Mouse (Mus musculus) limb, embryonic 12.5 days (tissue): ENCODE measurements around the gene Wfikkn1. TPM values are rescaled to one million over a fixed set of nuclear protein-coding genes. Genes with fewer than 3 reads are reported as not detected.

Experiments
- ATAC-seq: fragments of 200-750 bp; cut with Nextera tagmentation; 2 replicates; pipeline ENCODE4 v1.8.0; 2017; ENCODE audit warnings: low read depth, moderate TSS enrichment; ENCODE audit not compliant: insufficient number of reproducible peaks, insufficient read depth, low FRiP score, low TSS enrichment
- H3K27ac ChIP-seq: fragments of 300-500 bp; sonication (generic); 2 replicates; pipeline ENCODE4 v1.5.1; 2016; ENCODE audit warnings: mild to moderate bottlenecking, moderate library complexity
- H3K27me3 ChIP-seq: fragments of 300-500 bp; sonication (generic); 2 replicates; pipeline ENCODE4 v1.6.1; 2016; ENCODE audit warnings: mild to moderate bottlenecking, moderate library complexity
- H3K36me3 ChIP-seq: fragments of 300-500 bp; sonication (generic); 2 replicates; pipeline ENCODE4 v1.6.1; 2016; ENCODE audit warnings: mild to moderate bottlenecking, moderate library complexity
- H3K4me1 ChIP-seq: fragments of 300-500 bp; sonication (generic); replicated peaks from 2 replicates; pipeline ENCODE4 v1.6.1; 2016
- H3K4me2 ChIP-seq: fragments of 300-500 bp; sonication (generic); 2 replicates; pipeline ENCODE4 v1.6.1; 2016; ENCODE audit warnings: mild to moderate bottlenecking, moderate library complexity
- H3K4me3 ChIP-seq: fragments of 300-500 bp; sonication (generic); replicated peaks from 2 replicates; pipeline ENCODE4 v1.5.1; 2016; ENCODE audit warnings: mild to moderate bottlenecking
- H3K9ac ChIP-seq: fragments of 300-500 bp; sonication (generic); replicated peaks from 2 replicates; pipeline ENCODE4 v1.6.1; 2016; ENCODE audit warnings: mild to moderate bottlenecking, moderate library complexity
- H3K9me3 ChIP-seq: fragments of 300-500 bp; sonication (generic); 2 replicates; pipeline ENCODE4 v1.6.1; 2016; ENCODE audit warnings: mild to moderate bottlenecking, moderate library complexity
- WGBS: fragments of 180-500 bp; shearing (Covaris S2); methylation state at CpG from one replicate; pipeline ENCODE4 v1.1.7; 2016; 5-methylcytosine and 5-hydroxymethylcytosine counted together
- polyA plus RNA-seq: library from polyadenylated mRNA; unstranded; fragments of >200 nt; fragmentation: Nextera tagmentation; extraction: Ambion mirVana; gene quantifications from 2 replicates; pipeline ENCODE4 v1.2.1, GENCODE M21; 2016

The Wfikkn1 gene
- polyA plus RNA-seq, 1 experiment from 2014 or later, result 0.54 TPM

DNA sequence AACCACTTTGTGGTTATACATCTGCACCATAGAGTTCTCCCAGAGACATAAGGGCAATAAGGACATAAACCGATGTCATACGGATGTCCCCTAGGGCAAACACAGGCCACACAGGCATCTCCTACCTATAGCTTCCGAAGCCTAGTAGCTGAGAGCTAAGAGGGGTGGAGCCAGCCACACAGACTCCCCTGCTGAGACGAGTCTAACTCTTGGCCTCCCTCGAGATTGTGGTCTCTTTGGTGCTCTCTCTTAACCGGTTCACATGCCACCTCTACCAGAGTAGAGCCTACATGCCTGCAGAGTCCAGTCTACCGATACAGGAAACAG, 13.2 kb downstream of the Wfikkn1 start:
- no peaks in the 10 kb centered on the region for H3K36me3 ChIP-seq
- ATAC-seq, result no peak
- 10% methylated on average over 7 of the region's 7 CpGs for WGBS
- H3K4me1 ChIP-seq, result peaks cover 17% of the 10 kb centered on the region
- no peak overlapping the region for H3K9ac ChIP-seq
- no peaks in the 10 kb centered on the region for H3K27me3 ChIP-seq
- H3K27ac ChIP-seq, result no peak overlapping the region
- H3K4me3 ChIP-seq, result peak overlapping the region; percentile 81
- H3K4me2 ChIP-seq, result peak overlapping the region; percentile 99
- no peaks in the 10 kb centered on the region for H3K9me3 ChIP-seq

DNA sequence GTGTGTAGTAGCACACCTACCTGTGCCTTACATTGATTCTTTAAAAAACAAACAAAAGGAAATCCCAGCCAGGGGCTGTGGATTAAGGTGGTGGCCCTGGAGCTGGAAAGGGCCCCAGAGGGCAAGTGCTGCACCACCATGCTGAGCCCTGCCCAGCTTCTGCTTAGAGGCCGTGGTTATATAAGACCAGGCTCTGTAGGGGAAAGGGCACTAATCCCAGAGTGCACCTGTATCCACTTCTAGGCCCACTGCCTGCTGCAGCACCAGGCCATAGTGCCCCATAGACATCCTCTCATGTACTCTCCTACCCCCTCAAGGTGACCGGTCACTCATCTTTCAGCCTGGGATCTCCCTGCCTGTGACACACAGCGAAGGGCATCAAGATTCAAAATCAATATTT, 14.5 kb downstream of the Wfikkn1 start:
- ATAC-seq, result no peak
- H3K4me2 ChIP-seq, result no peak overlapping the region
- H3K36me3 ChIP-seq, result no peaks in the 10 kb centered on the region
- H3K9me3 ChIP-seq, result no peaks in the 10 kb centered on the region
- no peak overlapping the region for H3K27ac ChIP-seq
- 89% methylated on average over 3 of the region's 3 CpGs for WGBS
- H3K9ac ChIP-seq, result no peak overlapping the region
- no peaks in the 10 kb centered on the region for H3K27me3 ChIP-seq
- no peak overlapping the region for H3K4me3 ChIP-seq
- peaks cover 23% of the 10 kb centered on the region for H3K4me1 ChIP-seq

DNA sequence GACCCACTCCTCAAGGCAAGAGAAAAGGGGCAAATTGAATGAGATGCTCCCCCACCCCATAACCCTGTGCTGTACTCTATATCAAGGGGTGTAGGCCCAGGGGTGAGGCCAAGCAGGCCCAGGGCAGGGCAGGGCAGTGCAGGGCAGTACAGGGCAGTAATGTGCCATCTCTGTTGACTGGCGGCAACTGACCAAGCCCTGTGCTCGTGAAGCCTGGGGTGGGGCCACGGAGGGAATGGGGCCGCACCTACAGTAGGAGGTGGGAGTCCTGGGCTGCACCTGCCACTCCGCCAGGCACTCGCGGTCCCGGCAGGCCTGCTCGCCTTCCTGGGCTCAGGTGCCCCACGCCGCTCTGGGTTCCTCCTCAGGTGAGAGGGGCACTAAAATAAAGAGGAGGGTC, 15.4 kb downstream of the Wfikkn1 start:
- H3K27me3 ChIP-seq, result no peaks in the 10 kb centered on the region
- no peak overlapping the region for H3K4me3 ChIP-seq
- ATAC-seq, result no peak
- H3K27ac ChIP-seq, result no peak overlapping the region
- H3K9ac ChIP-seq, result no peak overlapping the region
- WGBS, result 91% methylated on average over 11 of the region's 11 CpGs
- peaks cover 31% of the 10 kb centered on the region for H3K4me1 ChIP-seq
- H3K36me3 ChIP-seq, result no peaks in the 10 kb centered on the region
- H3K4me2 ChIP-seq, result no peak overlapping the region
- H3K9me3 ChIP-seq, result no peaks in the 10 kb centered on the region

DNA sequence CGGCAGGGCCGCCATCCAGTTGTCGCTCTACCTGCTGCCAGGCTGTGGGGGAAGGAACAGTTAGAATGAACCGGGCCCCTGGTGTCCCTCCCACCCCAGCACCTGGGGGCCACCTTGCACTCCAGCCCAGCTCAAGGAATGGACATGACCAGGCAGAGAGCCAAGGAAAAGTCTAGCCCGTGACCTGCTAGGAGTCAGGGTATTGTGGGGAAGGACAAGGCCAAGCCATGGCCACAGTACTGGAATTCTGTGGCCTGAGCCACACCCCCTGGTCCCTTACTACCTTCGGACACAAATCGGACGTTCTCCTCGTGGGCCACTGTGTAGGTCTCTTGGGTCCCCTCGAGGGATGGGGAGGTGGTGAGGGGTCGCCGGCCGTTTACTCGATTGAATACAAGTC, 16.3 kb downstream of the Wfikkn1 start:
- Histone ChIP-seq H3K4me3 (no peak overlapping the region), H3K9ac (no peak overlapping the region), H3K4me1 (peaks cover 34% of the 10 kb centered on the region), H3K27ac (no peak overlapping the region), H3K27me3 (no peaks in the 10 kb centered on the region), H3K4me2 (no peak overlapping the region), H3K36me3 (no peaks in the 10 kb centered on the region), H3K9me3 (no peaks in the 10 kb centered on the region)
- 91% methylated on average over 14 of the region's 14 CpGs for WGBS
- ATAC-seq, result no peak

DNA sequence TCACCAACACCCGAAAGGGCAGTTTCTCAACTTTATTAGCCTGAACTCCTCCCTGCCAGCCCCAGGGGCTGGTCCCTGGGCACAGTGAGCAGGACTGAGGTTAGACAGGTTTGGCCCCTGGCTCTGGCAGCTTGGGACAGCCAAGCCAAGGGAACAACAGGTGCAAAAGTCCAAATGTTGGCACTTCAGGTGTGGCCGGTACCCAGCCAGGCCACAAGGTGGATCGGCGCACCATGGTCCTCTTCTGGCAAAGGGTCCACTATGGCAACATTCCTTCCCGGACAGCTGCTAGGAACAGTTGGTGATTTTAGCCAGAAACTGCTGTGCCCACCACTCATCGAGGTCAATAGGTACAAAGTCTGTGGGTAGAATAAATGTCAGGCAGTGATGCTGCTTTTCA, 17.0 kb downstream of the Wfikkn1 start:
- H3K36me3 ChIP-seq, result no peaks in the 10 kb centered on the region
- H3K4me2 ChIP-seq, result no peak overlapping the region
- H3K9ac ChIP-seq, result no peak overlapping the region
- no peaks in the 10 kb centered on the region for H3K27me3 ChIP-seq
- H3K27ac ChIP-seq, result no peak overlapping the region
- no peaks in the 10 kb centered on the region for H3K9me3 ChIP-seq
- peaks cover 28% of the 10 kb centered on the region for H3K4me1 ChIP-seq
- no peak overlapping the region for H3K4me3 ChIP-seq
- no peak for ATAC-seq
- WGBS, result 86% methylated on average over 6 of the region's 6 CpGs

DNA sequence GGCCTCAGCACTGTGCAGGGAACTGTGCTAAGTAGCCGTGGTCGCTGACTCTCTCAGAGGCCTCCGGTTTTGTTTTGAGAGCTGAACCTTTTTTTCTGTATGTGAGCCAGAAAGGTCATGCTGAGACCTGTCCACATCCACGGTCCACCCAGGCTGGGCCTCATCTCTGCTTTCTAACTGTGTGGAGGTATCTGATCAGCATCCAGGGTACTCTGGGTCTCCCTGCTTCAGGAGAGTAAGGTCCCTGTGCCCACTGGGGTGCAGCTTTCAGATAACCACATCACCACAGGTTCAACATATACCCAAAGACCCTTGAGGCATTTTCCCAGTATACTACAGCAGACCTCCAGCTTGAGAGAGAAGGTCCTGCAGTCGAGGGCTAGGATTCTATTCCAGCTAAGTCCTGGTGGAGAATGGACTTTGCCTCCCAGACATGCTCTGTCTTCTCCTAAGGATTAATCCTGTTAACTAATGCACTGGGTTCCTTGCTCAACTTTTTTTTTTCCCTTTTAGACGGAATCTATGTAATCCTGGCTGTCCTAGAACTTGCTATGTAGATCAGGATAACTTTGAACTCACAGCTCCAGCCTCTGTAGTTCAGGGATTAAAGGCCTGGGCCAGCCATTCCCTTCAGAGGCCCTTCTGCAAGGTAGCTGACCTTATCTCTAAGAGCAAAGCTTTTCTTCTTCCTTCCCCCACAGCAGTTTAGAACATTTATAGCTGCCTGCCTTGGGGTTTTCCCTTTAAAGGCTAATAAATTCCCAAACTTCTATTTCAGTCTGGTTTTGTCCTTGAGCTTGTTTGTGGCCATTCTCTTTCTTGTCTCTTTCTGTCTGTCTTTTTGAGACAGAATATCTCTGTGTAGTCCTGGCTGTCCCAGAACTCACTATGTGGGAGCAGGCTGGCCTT, 18.7 kb downstream of the Wfikkn1 start:
- H3K4me3 ChIP-seq, result peak overlapping the region; percentile 57
- no peaks in the 10 kb centered on the region for H3K36me3 ChIP-seq
- peak overlapping the region; percentile 86 for H3K27ac ChIP-seq
- 0 out of 2 replicates have a peak, but pooled peaks have one; percentile 13 for ATAC-seq
- H3K9me3 ChIP-seq, result no peaks in the 10 kb centered on the region
- WGBS, result 14% methylated on average over 6 of the region's 6 CpGs
- peaks cover 17% of the 10 kb centered on the region for H3K4me1 ChIP-seq
- no peaks in the 10 kb centered on the region for H3K27me3 ChIP-seq
- H3K4me2 ChIP-seq, result peak overlapping the region; percentile 89
- peak overlapping the region; percentile 86 for H3K9ac ChIP-seq

DNA sequence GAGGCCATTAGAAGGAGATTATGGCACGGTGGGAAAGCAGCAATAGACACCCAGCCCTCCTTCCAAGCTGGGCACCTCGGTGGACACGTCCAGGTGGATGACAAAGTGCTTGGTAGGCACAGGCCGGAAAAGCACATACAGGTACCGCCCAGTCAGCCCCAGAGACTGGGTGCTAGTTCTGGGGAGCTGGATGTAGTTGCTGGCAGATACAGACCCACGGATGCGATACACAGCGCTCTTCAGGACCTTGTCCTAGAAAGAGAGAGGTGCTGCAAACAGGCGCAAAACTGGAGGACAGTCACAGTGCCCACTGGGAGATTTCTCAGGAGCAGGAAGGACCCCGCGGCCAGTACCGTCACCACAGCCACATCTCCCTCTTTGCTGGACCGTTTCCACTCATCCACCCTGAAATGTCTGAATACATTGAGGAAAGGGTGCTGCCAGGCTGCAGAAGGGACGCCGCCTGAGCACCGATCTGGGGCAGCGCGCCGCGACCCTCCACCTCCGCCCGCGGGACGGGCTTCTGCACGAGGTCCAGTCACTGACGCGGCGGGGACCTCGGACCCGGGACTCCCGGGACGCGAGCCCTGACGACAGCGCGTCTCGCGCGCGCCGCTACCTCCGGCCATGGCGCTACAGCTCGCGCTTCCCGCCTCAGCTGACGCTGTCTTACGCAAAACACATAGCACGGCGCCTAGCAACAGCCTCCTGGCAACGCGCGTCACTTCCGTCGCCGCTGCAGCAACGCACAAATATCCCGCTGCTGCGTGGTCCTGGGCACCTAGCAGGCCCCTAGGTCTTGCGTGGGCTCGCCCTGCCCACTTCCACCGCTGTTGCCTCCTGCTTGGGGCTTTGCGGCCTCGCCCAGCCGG, 19.6 kb downstream of the Wfikkn1 start, which contains the start of gene Wdr90:
Gene Wdr90 (minus strand): TSS at position 670 of the 872 bp plus-strand sequence.
- ATAC-seq, result peak; percentile 89
- peaks cover 17% of the 10 kb centered on the region for H3K4me1 ChIP-seq
- peak within 1 kb of the TSS; percentile 86 for H3K9ac ChIP-seq
- no peaks in the 10 kb centered on the region for H3K9me3 ChIP-seq
- H3K4me2 ChIP-seq, result peak within 1 kb of the TSS; percentile 89
- H3K36me3 ChIP-seq, result peaks cover 4% of the 10 kb centered on the region; the same call in 1 of the 2 replicates
- 4% methylated on average over 65 of the region's 65 CpGs for WGBS
- peak within 1 kb of the TSS; percentile 57 for H3K4me3 ChIP-seq
- H3K27ac ChIP-seq, result peak within 1 kb of the TSS; percentile 86
- no peaks in the 10 kb centered on the region for H3K27me3 ChIP-seq

DNA sequence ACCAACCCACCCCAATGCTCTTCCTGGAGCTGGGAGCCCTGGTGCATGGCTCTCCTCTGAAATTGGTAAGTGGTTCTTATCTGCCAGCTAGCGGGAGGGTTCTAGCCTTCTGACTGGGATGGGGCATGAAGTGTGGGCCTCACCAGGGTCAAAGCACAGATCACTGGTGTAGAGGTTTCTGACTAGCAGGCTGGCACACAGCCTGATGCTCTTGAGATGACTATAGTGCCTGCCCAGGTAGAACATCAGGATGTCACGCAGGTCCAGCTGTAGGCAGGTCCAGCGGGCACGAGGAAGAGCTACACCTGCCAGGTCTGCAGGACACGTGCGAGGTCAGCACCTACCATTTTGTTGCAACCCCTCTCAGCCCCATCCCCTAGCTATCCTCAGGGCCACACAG, 20.4 kb downstream of the Wfikkn1 start:
- WGBS, result 93% methylated on average over 6 of the region's 6 CpGs
- H3K27ac ChIP-seq, result no peak overlapping the region

DNA sequence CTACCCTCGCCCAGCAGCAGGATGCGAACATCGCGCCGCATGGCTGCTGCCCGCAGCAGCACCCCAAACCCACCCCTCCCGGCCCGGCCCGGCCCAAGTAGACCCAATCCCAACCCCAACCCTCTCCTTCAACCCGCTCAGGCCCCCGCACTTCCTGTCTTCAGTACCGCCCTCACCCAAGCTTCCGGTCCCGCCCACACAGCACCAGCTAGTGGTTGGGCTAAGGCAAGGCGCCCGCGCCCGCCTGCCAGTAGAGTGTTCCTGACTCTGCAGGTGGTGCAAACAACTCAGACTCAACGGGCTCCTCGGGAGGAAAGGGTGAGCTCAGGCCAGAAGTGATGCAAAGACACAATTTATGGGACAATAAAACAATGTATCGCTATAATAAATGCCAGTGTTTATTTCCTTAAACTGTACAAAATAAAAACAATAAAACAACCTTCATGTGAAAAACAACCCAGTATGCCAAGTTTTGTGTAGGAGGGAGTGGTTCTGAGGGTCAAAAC, 36.2 kb downstream of the Wfikkn1 start, which contains the start of gene Rhot2:
Gene Rhot2 (minus strand): TSS at position 456 of the 506 bp plus-strand sequence.
- H3K27ac ChIP-seq, result peak within 1 kb of the TSS; percentile 88
- peak within 1 kb of the TSS; percentile 90 for H3K4me2 ChIP-seq
- peaks cover 16% of the 10 kb centered on the region for H3K4me1 ChIP-seq
- ATAC-seq, result peak; percentile 92
- H3K9ac ChIP-seq, result peak within 1 kb of the TSS; percentile 87
- under 1% methylated on average over 21 of the region's 21 CpGs for WGBS
- H3K4me3 ChIP-seq, result peak within 1 kb of the TSS; percentile 88
- H3K36me3 ChIP-seq, result peaks cover 77% of the 10 kb centered on the region
- no peaks in the 10 kb centered on the region for H3K9me3 ChIP-seq
- no peaks in the 10 kb centered on the region for H3K27me3 ChIP-seq

More for the DNA sequence above, 20.4 kb downstream of the Wfikkn1 start:
- H3K9ac ChIP-seq, result peak overlapping the region; percentile 86
- peak overlapping the region; percentile 89 for H3K4me2 ChIP-seq
- H3K27me3 ChIP-seq, result no peaks in the 10 kb centered on the region
- ATAC-seq, result 0 out of 2 replicates have a peak, but pooled peaks have one; percentile 16
- peaks cover 17% of the 10 kb centered on the region for H3K4me1 ChIP-seq
- peaks cover 12% of the 10 kb centered on the region for H3K36me3 ChIP-seq
- H3K4me3 ChIP-seq, result peak overlapping the region; percentile 57
- no peaks in the 10 kb centered on the region for H3K9me3 ChIP-seq

DNA sequence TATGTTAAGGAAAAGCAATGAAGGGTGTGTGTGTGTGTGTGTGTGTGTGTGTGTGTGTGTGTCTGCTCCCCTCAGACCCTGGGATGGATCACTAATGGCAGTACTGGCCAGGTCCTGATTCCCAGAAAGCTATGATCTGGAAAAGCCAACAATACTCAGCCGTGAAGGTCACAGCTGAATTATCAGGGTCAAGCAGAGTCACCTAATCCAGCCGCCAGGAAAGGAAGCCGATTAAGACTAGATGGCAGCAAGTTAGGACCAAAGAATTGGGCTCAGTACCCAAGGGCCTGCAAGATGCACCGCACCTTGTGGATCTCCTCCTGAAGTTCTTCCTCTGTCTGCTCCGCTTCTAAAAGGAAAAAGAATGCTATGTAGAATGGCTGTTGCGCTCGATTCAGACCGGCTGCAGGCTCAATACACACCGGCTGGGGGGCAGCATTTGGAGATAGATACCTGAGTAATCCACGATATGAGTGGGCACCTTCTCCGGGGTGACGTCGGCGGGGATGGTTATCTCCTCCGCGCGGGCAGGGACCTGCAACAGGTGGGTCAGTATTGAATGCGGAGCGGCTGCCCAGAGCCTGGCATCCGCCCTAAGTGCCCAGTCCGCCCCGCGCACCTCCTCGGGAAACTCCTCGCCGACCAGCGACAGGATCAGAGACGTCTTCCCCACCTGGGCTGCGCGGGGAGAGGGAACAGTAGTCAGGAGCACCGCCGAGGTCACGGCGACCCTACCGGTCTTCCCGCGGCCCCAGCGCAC, 36.8 kb downstream of the Wfikkn1 start:
- Histone ChIP-seq H3K4me3 (peak overlapping the region; percentile 88), H3K9ac (peak overlapping the region; percentile 87), H3K27me3 (no peaks in the 10 kb centered on the region), H3K4me1 (peaks cover 16% of the 10 kb centered on the region), H3K36me3 (peaks cover 78% of the 10 kb centered on the region), H3K4me2 (peak overlapping the region; percentile 90), H3K9me3 (no peaks in the 10 kb centered on the region), H3K27ac (peak overlapping the region; percentile 88)
- ATAC-seq, result peak; percentile 16; the same call in 1 of the 2 replicates
- WGBS, result 3% methylated on average over 38 of the region's 38 CpGs
